ENCODE assay signal across 10 mouse cellular contexts in genomic region chr10:98485751-98486681, GRCm38 (mm10).
A peak's percentile ranks its signal among the peaks of the same experiment; 100 is the strongest.
DNase-seq lines count a peak whose midpoint lies in the region; ATAC-seq lines count a peak whose summit lies in the region.
"Had no signal": no experiment of that assay in that cellular context is flagged by ENCODE, and none has a peak within 500 bp of the region (broad histone marks: within the 10 kb centered on the region; RNA-seq: fewer than 3 reads in every experiment).

No protein-coding gene starts in this region.

- DNase-seq in layer of hippocampus, postnatal 36 days, result peak; percentile 72 to 78
- DNase-seq in right cerebral cortex, postnatal 25 days, result peak; percentile 67
- no peak for DNase-seq in c-Kit-positive CD71-positive TER-119-positive erythroid progenitor cells, embryonic 14.5 days (ENCODE audit: low spot score)
- DNase-seq in spleen, postnatal 10 days (ENCODE audit: low spot score in 2 of 2), result no peak

- H3K9me3 ChIP-seq in megakaryocyte, embryonic 14.5 days, result peaks cover 14% of the 10 kb centered on the region
- H3K9me3 ChIP-seq in embryonic facial prominence, embryonic 15.5 days (replicated peaks), result no peaks in the 10 kb centered on the region
- H3K9me3 ChIP-seq: heart, embryonic 13.5 days had no signal

- H3K4me2 ChIP-seq in embryonic facial prominence, embryonic 15.5 days (replicated peaks), result peak overlapping the region; percentile 30
- H3K4me2 ChIP-seq: heart, embryonic 13.5 days had no signal

- no peaks in the 10 kb centered on the region for H3K27me3 ChIP-seq in megakaryocyte, embryonic 14.5 days (replicated peaks)
- no peaks in the 10 kb centered on the region for H3K27me3 ChIP-seq in embryonic facial prominence, embryonic 15.5 days
- H3K27me3 ChIP-seq: heart, embryonic 13.5 days had no signal

- 55% methylated on average over 20 of the region's 20 CpGs for WGBS in embryonic facial prominence, embryonic 15.5 days

- H3K4me3 ChIP-seq in megakaryocyte, embryonic 14.5 days (replicated peaks), result peak overlapping the region; percentile 51
- H3K4me3 ChIP-seq in embryonic facial prominence, embryonic 15.5 days (replicated peaks), result no peak overlapping the region
- H3K4me3 ChIP-seq: heart, embryonic 13.5 days; myocyte had no signal

- H3K4me1 ChIP-seq in megakaryocyte, embryonic 14.5 days, result no peaks in the 10 kb centered on the region
- H3K4me1 ChIP-seq in embryonic facial prominence, embryonic 15.5 days, result peaks cover 8% of the 10 kb centered on the region; the same call in 1 of the 2 replicates
- H3K4me1 ChIP-seq: heart, embryonic 13.5 days had no signal

- H3K27ac ChIP-seq in embryonic facial prominence, embryonic 15.5 days (replicated peaks), result peak overlapping the region; percentile 22; the same call in 1 of the 2 replicates
- H3K27ac ChIP-seq: heart, embryonic 13.5 days had no signal

- H3K9ac ChIP-seq in embryonic facial prominence, embryonic 15.5 days, result no peak overlapping the region
- H3K9ac ChIP-seq: heart, embryonic 13.5 days had no signal

- no peaks in the 10 kb centered on the region for H3K36me3 ChIP-seq in megakaryocyte, embryonic 14.5 days (replicated peaks; ENCODE audit: low read length)
- H3K36me3 ChIP-seq in embryonic facial prominence, embryonic 15.5 days, result no peaks in the 10 kb centered on the region
- H3K36me3 ChIP-seq: heart, embryonic 13.5 days had no signal

- no peak for ATAC-seq in megakaryocyte, adult 5-6 weeks (ENCODE audit: poor library complexity, severe bottlenecking)
- ATAC-seq in embryonic facial prominence, embryonic 15.5 days (ENCODE audit: insufficient number of reproducible peaks, low FRiP score, low TSS enrichment, low read depth), result no peak
- ATAC-seq in megakaryocyte progenitor cell, adult 5-6 weeks (replicated peaks; ENCODE audit: poor library complexity), result no peak

Comparison
In these comparisons a context has a peak if more than half of its experiments do, and no peak if none do; other contexts are left out.
1. DNase-seq: peak in layer of hippocampus, postnatal 36 days (2 of 2) and right cerebral cortex, postnatal 25 days (single experiment); none in c-Kit-positive CD71-positive TER-119-positive erythroid progenitor cells, embryonic 14.5 days (single experiment) and spleen, postnatal 10 days (0 of 2).